Mouse (Mus musculus) macrophage (primary cell): ENCODE results near the gene Timm17a. TPM values are rescaled to one million over a fixed set of nuclear protein-coding genes. Genes with fewer than 3 reads are reported as not detected.
A peak's percentile ranks its signal among the peaks of the same experiment; 100 is the strongest.

Source experiments
- H3K27ac ChIP-seq: fragments of 350-480 bp; formaldehyde crosslinking; 2 replicates; pipeline ENCODE4 v1.9.0; 2021
- H3K36me3 ChIP-seq: fragments of 350-480 bp; formaldehyde crosslinking; 2 replicates; pipeline ENCODE4 v1.9.0; 2021; ENCODE audit errors: inconsistent target
- H3K4me3 ChIP-seq: fragments of 350-480 bp; formaldehyde crosslinking; 2 replicates; pipeline ENCODE4 v1.9.0; 2021; ENCODE audit errors: inconsistent target
- H3K79me2 ChIP-seq: fragments of 350-480 bp; formaldehyde crosslinking; 2 replicates; pipeline ENCODE4 v1.9.0; 2021; ENCODE audit errors: inconsistent target
- WGBS: methylation state at CpG from one replicate; pipeline ENCODE4 v1.1.7; 2026; ENCODE audit warnings: inconsistent platforms; ENCODE audit not compliant: missing documents; 5-methylcytosine and 5-hydroxymethylcytosine counted together
- polyA plus RNA-seq: library from polyadenylated mRNA; stranded (reverse); fragments of 250-400 nt; gene quantifications from 3 replicates; pipeline ENCODE4 v1.2.4, GENCODE M21; 2018; ENCODE audit warnings: inconsistent platforms

Gene Timm17a
- polyA plus RNA-seq, 1 experiment from 2014 or later: 30.4 TPM

- Histone ChIP-seq H3K79me2 (peaks cover 70% of the 10 kb centered on the region), H3K4me3 (no peak overlapping the region), H3K36me3 (peaks cover 28% of the 10 kb centered on the region), H3K27ac (no peak overlapping the region)
- 81% methylated on average over 6 of the region's 6 CpGs for WGBS
These were observed 2.2 kb downstream of the Timm17a start for GRCm38 (mm10) chr1:135311356-135311755.

- Histone ChIP-seq H3K27ac (no peak overlapping the region), H3K4me3 (no peak overlapping the region), H3K36me3 (peaks cover 2% of the 10 kb centered on the region; the same call in 1 of the 2 replicates), H3K79me2 (no peaks in the 10 kb centered on the region)
- 98% methylated on average over 5 of the region's 5 CpGs for WGBS
These were observed 22.7 kb downstream of the Timm17a start for GRCm38 (mm10) chr1:135290908-135291307.

- 97% methylated on average over 2 of the region's 2 CpGs for WGBS
- Histone ChIP-seq H3K79me2 (peaks cover 20% of the 10 kb centered on the region), H3K4me3 (no peak overlapping the region), H3K27ac (no peak overlapping the region), H3K36me3 (no peaks in the 10 kb centered on the region)
These were observed 27.3 kb downstream of the Timm17a start for GRCm38 (mm10) chr1:135286311-135286710.

- H3K36me3 ChIP-seq: peaks cover 13% of the 10 kb centered on the region
- WGBS: under 1% methylated on average over 39 of the region's 39 CpGs
- H3K4me3 ChIP-seq: peak within 1 kb of the TSS; percentile 91
- peaks cover 44% of the 10 kb centered on the region for H3K79me2 ChIP-seq
- H3K27ac ChIP-seq: peak within 1 kb of the TSS; percentile 99
These were observed 29.7 kb downstream of the Timm17a start, which contains the start of gene Rnpep for GRCm38 (mm10) chr1:135283826-135284291. Gene Rnpep, minus strand, starts transcription at chr1:135284084.

- Histone ChIP-seq H3K27ac (peak overlapping the region; percentile 99), H3K4me3 (peak overlapping the region; percentile 91), H3K36me3 (peaks cover 18% of the 10 kb centered on the region), H3K79me2 (peaks cover 49% of the 10 kb centered on the region)
- WGBS: under 1% methylated on average over 46 of the region's 48 CpGs
These were observed 30.2 kb downstream of the Timm17a start for GRCm38 (mm10) chr1:135283287-135283825.

- Histone ChIP-seq H3K27ac (peak overlapping the region; percentile 99), H3K36me3 (peaks cover 25% of the 10 kb centered on the region), H3K79me2 (peaks cover 56% of the 10 kb centered on the region), H3K4me3 (peak overlapping the region; percentile 91)
- WGBS: 0% methylated on average over 13 of the region's 13 CpGs
These were observed 30.9 kb downstream of the Timm17a start for GRCm38 (mm10) chr1:135282536-135283286.

GRCm38 (mm10) chr1:135281841-135282240 lies 31.7 kb downstream of the Timm17a start:
- H3K36me3 ChIP-seq: peaks cover 33% of the 10 kb centered on the region
- WGBS: 89% methylated on average over 17 of the region's 17 CpGs
- H3K79me2 ChIP-seq: peaks cover 64% of the 10 kb centered on the region
- peak overlapping the region; percentile 99 for H3K27ac ChIP-seq
- peak overlapping the region; percentile 91 for H3K4me3 ChIP-seq

- whole genome bisulfite sequencing: 16% methylated on average over 9 of the region's 9 CpGs
- Histone ChIP-seq H3K4me3 (peak overlapping the region; percentile 91; the same call in 1 of the 2 replicates), H3K27ac (peak overlapping the region; percentile 99; the same call in 1 of the 2 replicates), H3K36me3 (peaks cover 42% of the 10 kb centered on the region), H3K79me2 (peaks cover 74% of the 10 kb centered on the region)
These were observed 32.9 kb downstream of the Timm17a start for GRCm38 (mm10) chr1:135280646-135281045.

- Histone ChIP-seq H3K27ac (no peak overlapping the region), H3K79me2 (peaks cover 42% of the 10 kb centered on the region; the same call in 1 of the 2 replicates), H3K36me3 (peaks cover 63% of the 10 kb centered on the region), H3K4me3 (no peak overlapping the region)
- 91% methylated on average over 9 of the region's 9 CpGs for WGBS
These were observed 42.2 kb downstream of the Timm17a start for GRCm38 (mm10) chr1:135271371-135271770.

- Histone ChIP-seq H3K79me2 (peaks cover 18% of the 10 kb centered on the region; the same call in 1 of the 2 replicates), H3K4me3 (no peak overlapping the region), H3K36me3 (peaks cover 68% of the 10 kb centered on the region), H3K27ac (peak overlapping the region; percentile 77)
- 1% methylated on average over 10 of the region's 10 CpGs for WGBS
These were observed 45.7 kb downstream of the Timm17a start for GRCm38 (mm10) chr1:135267663-135268446.

- no peaks in the 10 kb centered on the region for H3K79me2 ChIP-seq
- peak overlapping the region; percentile 77 for H3K27ac ChIP-seq
- WGBS: 34% methylated on average over 5 of the region's 5 CpGs
These were observed 47.7 kb downstream of the Timm17a start for GRCm38 (mm10) chr1:135265834-135266233.

GRCm38 (mm10) chr1:135263316-135263715 lies 50.3 kb downstream of the Timm17a start:
- Histone ChIP-seq H3K36me3 (peaks cover 39% of the 10 kb centered on the region), H3K4me3 (no peak overlapping the region), H3K27ac (no peak overlapping the region), H3K79me2 (no peaks in the 10 kb centered on the region)
- WGBS: 86% methylated on average over 9 of the region's 9 CpGs

More at GRCm38 (mm10) chr1:135265834-135266233, 47.7 kb downstream of the Timm17a start:
- H3K4me3 ChIP-seq: no peak overlapping the region
- peaks cover 52% of the 10 kb centered on the region for H3K36me3 ChIP-seq

GRCm38 (mm10) chr1:135262329-135262728 lies 51.2 kb downstream of the Timm17a start:
- no peak overlapping the region for H3K4me3 ChIP-seq
- H3K79me2 ChIP-seq: no peaks in the 10 kb centered on the region
- WGBS: 60% methylated on average over 3 of the region's 3 CpGs
- no peak overlapping the region for H3K27ac ChIP-seq
- peaks cover 39% of the 10 kb centered on the region for H3K36me3 ChIP-seq

GRCm38 (mm10) chr1:135260931-135261330 lies 52.6 kb downstream of the Timm17a start:
- Histone ChIP-seq H3K4me3 (no peak overlapping the region), H3K27ac (no peak overlapping the region), H3K36me3 (peaks cover 32% of the 10 kb centered on the region), H3K79me2 (no peaks in the 10 kb centered on the region)
- 86% methylated on average over 6 of the region's 6 CpGs for WGBS
